Mouse (Mus musculus) liver, embryonic 14.5 days (tissue): ENCODE measurements around the gene Snapc1. TPM values are rescaled to one million over a fixed set of nuclear protein-coding genes. Genes with fewer than 3 reads are reported as not detected.
A peak's percentile ranks its signal among the peaks of the same experiment; 100 is the strongest.

Experiments
- ATAC-seq: fragments of 200-750 bp; cut with Nextera tagmentation; 2 replicates; pipeline ENCODE4 v1.8.0; 2017; ENCODE audit warnings: moderate number of reproducible peaks, mild to moderate bottlenecking, moderate library complexity; ENCODE audit not compliant: insufficient read depth
- DNase-seq, 3 experiments: peaks; one replicate each; pipeline ENCODE4 v3.0.0-alpha.2; 2012 to 2013; ENCODE audit warnings: low read depth in 3 of 3, low spot score in 3 of 3
- H3K27ac ChIP-seq: fragments of 300-500 bp; sonication (generic); 2 replicates; pipeline ENCODE4 v1.5.1; 2014; ENCODE audit warnings: moderate library complexity, mild to moderate bottlenecking, control low read depth, inconsistent platforms
- H3K27me3 ChIP-seq: fragments of 300-500 bp; sonication (generic); 2 replicates; pipeline ENCODE4 v1.6.1; 2014; ENCODE audit warnings: mild to moderate bottlenecking, low read length, moderate library complexity; ENCODE audit not compliant: control insufficient read depth, insufficient read depth
- H3K36me3 ChIP-seq: fragments of 300-500 bp; sonication (generic); replicated peaks from 2 replicates; pipeline ENCODE4 v1.6.1; 2014; ENCODE audit warnings: low read depth; ENCODE audit not compliant: control insufficient read depth, insufficient read depth
- H3K4me1 ChIP-seq, 2 experiments: fragments of 200-500 bp in 1 of 2; fragments of 300-500 bp in 1 of 2; sonication (generic) in 1 of 2; replicated peaks; 2 replicates each; pipeline ENCODE4 v1.6.1; 2012 to 2014; ENCODE audit warnings: antibody characterized with exemption in 1 of 2, inconsistent platforms in 1 of 2, low read length in 1 of 2; ENCODE audit not compliant: control insufficient read depth in 2 of 2, insufficient read depth in 2 of 2
- H3K4me2 ChIP-seq: fragments of 300-500 bp; sonication (generic); 2 replicates; pipeline ENCODE4 v1.6.1; 2014; ENCODE audit warnings: low read depth, mild to moderate bottlenecking, control low read depth, moderate library complexity
- H3K4me3 ChIP-seq, 2 experiments: fragments of 200-500 bp in 1 of 2; fragments of 300-500 bp in 1 of 2; sonication (generic) in 1 of 2; 2 replicates each; pipeline ENCODE4 v1.5.1; 2012 to 2014; ENCODE audit warnings: low read depth in 2 of 2, low read length in 2 of 2, mild to moderate bottlenecking in 2 of 2, control low read depth in 1 of 2, inconsistent platforms in 1 of 2, moderate library complexity in 1 of 2; ENCODE audit not compliant: insufficient read depth in 1 of 2
- H3K9ac ChIP-seq: fragments of 300-500 bp; sonication (generic); replicated peaks from 2 replicates; pipeline ENCODE4 v1.6.1; 2014; ENCODE audit warnings: mild to moderate bottlenecking, control low read depth, moderate library complexity
- H3K9me3 ChIP-seq: fragments of 300-500 bp; sonication (generic); 2 replicates; pipeline ENCODE4 v1.6.1; 2016; ENCODE audit warnings: low read length, mixed read lengths; ENCODE audit not compliant: control insufficient read depth
- CTCF ChIP-seq: IDR thresholded peaks from 2 replicates; pipeline ENCODE4 v1.5.1; 2016; ENCODE audit warnings: antibody characterized with exemption, low read depth, control low read depth
- EP300 ChIP-seq: IDR thresholded peaks from 2 replicates; pipeline ENCODE4 v1.6.1; 2016; ENCODE audit warnings: antibody characterized with exemption, low read depth
- WGBS: fragments of 180-500 bp; shearing (Covaris S2); extraction: QIAGEN DNeasy Blood & Tissue Kit; methylation state at CpG from one replicate; pipeline ENCODE4 v1.1.7; 2014; ENCODE audit not compliant: insufficient replicate concordance; 5-methylcytosine and 5-hydroxymethylcytosine counted together
- polyA plus RNA-seq, 2 experiments: library from polyadenylated mRNA; depleted of rRNA in 1 of 2; stranded (reverse) in 1 of 2; unstranded in 1 of 2; fragments of >200 nt; fragmentation: Nextera tagmentation in 1 of 2; extraction: Ambion mirVana in 1 of 2; gene quantifications; 2 replicates each; pipeline versions ENCODE4 v1.2.1 to v1.2.3; 2012 to 2014

The Snapc1 gene
- polyA plus RNA-seq, 2 experiments = 3.3 to 3.5 TPM

DNA sequence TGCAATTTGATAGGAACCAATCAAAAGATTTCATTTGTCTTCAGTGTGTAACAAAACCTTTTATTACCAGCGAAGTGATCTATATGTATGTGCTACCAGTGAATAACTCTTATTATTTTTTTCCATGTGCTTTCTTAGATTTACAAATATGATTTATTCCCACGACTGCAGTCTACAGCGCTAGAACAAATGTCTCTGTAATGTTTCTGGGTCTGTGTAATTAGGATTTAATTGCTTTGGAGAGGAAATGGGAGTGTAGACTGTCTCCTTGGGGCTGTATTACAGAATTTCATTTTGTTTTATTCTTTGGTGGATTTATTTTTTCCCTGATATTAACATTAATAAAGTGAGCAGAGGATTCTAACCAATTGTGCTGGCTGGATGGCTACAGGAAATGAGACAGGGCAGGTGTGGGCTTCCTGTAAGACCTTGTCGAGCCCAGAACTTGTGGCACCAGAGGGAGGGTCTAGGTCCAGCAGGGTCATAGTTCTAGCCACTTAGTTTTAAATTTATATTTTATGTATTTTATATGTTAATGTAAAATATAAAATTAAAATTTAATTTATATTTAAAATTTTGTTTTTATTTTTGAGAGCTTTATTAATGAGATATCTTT, 24.2 kb downstream of the Snapc1 start:
- H3K4me1 ChIP-seq = no peaks in the 10 kb centered on the region
- no peak overlapping the region for H3K27ac ChIP-seq
- H3K9ac ChIP-seq = no peak overlapping the region
- ATAC-seq (no peak), DNase-seq (no peak)
- H3K4me3 ChIP-seq = no peak overlapping the region
- no peaks in the 10 kb centered on the region for H3K27me3 ChIP-seq
- peaks cover 3% of the 10 kb centered on the region for H3K36me3 ChIP-seq
- 68% methylated on average over 4 of the region's 4 CpGs for WGBS
- TF ChIP-seq CTCF (no peak), EP300 (no peak)
- H3K9me3 ChIP-seq = no peaks in the 10 kb centered on the region
- H3K4me2 ChIP-seq = no peak overlapping the region

DNA sequence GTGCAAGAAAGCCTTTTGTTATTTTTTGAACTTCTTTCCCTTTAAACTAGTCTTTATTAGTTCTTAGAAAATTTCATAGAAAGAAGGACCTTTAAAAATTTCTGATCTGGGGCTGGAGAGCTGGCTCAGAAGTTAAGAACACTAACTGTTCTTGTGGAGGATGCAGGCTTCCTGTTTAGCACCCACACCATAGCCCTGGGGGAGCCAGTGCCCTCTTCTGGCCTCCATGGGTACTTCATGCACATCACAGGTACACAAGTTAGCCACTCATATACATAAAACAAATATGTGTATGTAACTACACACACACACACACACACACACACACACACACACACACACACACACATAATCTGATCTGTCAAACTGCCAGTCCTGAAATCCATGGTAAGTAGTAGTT, 25.3 kb downstream of the Snapc1 start:
- Histone ChIP-seq H3K9ac (no peak overlapping the region), H3K4me1 (no peaks in the 10 kb centered on the region), H3K4me2 (no peak overlapping the region), H3K36me3 (no peaks in the 10 kb centered on the region; the same call in 1 of the 2 replicates), H3K9me3 (no peaks in the 10 kb centered on the region), H3K27ac (no peak overlapping the region), H3K27me3 (no peaks in the 10 kb centered on the region), H3K4me3 (no peak overlapping the region)
- DNase-seq = peak in 1 of 3 experiments; percentile 2
- no peak for ATAC-seq
- peak; percentile 75 for TF ChIP-seq CTCF
- TF ChIP-seq EP300 = no peak

DNA sequence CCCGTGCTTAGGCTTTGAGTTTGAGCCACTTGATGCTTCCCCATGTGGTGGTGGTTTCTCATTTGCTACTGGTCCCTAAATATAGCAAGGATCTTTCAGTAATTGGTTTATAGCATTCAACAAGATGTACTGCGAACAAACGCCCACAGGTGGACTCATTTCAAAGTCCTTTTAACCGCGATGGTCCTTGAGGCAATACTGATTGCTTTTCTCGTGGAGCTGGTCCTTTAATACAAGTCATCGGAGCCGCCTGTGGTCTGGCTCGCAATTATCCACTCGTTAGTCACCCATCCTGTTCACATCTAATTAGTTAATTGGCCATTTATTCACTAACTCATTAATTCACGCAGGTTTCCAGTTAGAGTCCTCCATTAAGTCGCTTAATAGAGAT, 32.6 kb downstream of the Snapc1 start:
- Histone ChIP-seq H3K4me3 (no peak overlapping the region), H3K36me3 (no peaks in the 10 kb centered on the region), H3K4me1 (no peaks in the 10 kb centered on the region), H3K9me3 (no peaks in the 10 kb centered on the region), H3K4me2 (no peak overlapping the region), H3K9ac (no peak overlapping the region), H3K27me3 (peaks cover 31% of the 10 kb centered on the region), H3K27ac (no peak overlapping the region)
- no peak for TF ChIP-seq EP300
- TF ChIP-seq CTCF = no peak
- WGBS = 48% methylated on average over 12 of the region's 12 CpGs
- ATAC-seq (no peak), DNase-seq (no peak)

DNA sequence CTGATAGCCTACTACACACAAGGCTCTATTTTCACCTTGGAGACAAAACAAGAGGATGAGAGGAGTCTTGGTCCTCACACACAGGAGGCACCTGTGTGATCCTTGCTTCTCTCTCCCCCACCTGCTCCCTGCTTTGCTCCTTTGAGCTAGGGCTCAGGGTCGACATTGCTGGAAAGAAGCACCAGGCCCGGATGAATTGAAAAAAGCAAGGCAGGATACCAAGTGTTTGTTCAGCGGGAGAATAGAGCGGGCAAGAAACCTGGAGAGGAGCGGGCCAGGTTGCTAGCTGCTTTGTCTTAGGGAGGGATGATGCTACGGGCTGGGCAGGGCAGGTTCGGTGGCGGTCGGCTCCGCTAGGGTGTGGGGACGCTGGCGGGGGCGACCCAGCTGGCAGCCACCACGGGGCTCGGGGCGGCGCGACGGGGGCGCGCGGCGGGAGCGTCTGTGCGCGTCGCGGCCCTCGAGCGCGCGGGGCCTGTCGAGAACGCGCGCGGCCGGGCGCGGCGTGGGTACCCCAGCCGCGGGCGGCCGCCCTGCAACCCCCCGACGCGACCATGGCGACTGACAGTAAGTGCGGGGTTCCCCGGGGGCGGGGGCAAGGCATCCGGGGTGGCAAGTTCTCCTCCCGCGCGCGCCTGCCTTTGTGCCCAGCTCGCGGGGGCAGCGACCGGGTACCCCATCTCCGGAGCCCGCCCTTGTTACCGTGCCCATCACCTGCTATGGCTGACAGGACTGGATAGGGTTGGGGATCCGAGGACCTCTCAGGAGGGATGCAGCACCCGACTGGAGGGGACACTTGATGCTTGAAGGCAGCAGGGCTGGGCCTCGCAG, 33.2 kb downstream of the Snapc1 start, which contains the start of gene Syt16:
Gene Syt16 (plus strand): TSS at position 365 of the 831 bp plus-strand sequence.
- TF ChIP-seq EP300 (no peak), CTCF (no peak)
- Histone ChIP-seq H3K27ac (no peak within 1 kb of the TSS), H3K27me3 (peaks cover 31% of the 10 kb centered on the region), H3K4me3 (peak within 1 kb of the TSS in 1 of 2 experiments; percentile 34; a peak in 2 of 4 replicates), H3K4me2 (peak within 1 kb of the TSS; percentile 49), H3K36me3 (no peaks in the 10 kb centered on the region), H3K4me1 (no peaks in the 10 kb centered on the region), H3K9me3 (no peaks in the 10 kb centered on the region), H3K9ac (no peak within 1 kb of the TSS)
- 2% methylated on average over 65 of the region's 67 CpGs for WGBS
- DNase-seq = no peak
- ATAC-seq = no peak

DNA sequence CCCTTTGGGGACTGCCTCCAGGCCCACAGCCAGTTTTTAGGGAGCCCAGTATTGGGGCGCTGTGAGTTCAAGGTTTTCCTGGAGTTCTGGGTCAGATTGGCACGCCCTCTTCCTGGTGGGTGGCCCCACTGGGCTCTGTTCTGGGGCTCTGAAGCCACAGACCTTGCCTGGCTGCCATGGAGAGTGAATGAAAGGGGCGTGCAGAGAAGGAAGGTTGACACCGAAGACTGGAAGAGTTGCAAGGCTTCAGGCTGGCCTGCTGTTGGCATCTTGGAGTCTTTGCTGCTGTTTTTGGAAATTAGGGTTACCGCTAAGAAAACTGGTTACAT, 33.8 kb downstream of the Snapc1 start:
- no peak overlapping the region for H3K9ac ChIP-seq
- TF ChIP-seq CTCF (no peak), EP300 (no peak)
- no peak overlapping the region for H3K27ac ChIP-seq
- no peak for DNase-seq
- no peaks in the 10 kb centered on the region for H3K4me1 ChIP-seq
- no peaks in the 10 kb centered on the region for H3K36me3 ChIP-seq
- H3K9me3 ChIP-seq = no peaks in the 10 kb centered on the region
- no peak overlapping the region for H3K4me3 ChIP-seq
- no peak overlapping the region; the same call in 1 of the 2 replicates for H3K4me2 ChIP-seq
- peaks cover 31% of the 10 kb centered on the region for H3K27me3 ChIP-seq
- no peak for ATAC-seq
- 30% methylated on average over 5 of the region's 5 CpGs for WGBS
